Mouse (Mus musculus) limb, embryonic 10.5 days (tissue): Measurements from ENCODE around the gene Nutm1. TPM values are rescaled to one million over a fixed set of nuclear protein-coding genes. Genes with fewer than 3 reads are reported as not detected.

Source experiments
- DNase-seq: peaks from one replicate; pipeline ENCODE4 v3.0.0-alpha.2; 2017; ENCODE audit warnings: low spot score
- H3K27ac ChIP-seq: fragments of 300-500 bp; sonication (generic); 2 replicates; pipeline ENCODE4 v1.5.1; 2016; ENCODE audit warnings: mild to moderate bottlenecking
- H3K27me3 ChIP-seq: fragments of 300-500 bp; sonication (generic); 2 replicates; pipeline ENCODE4 v1.6.1; 2016; ENCODE audit warnings: low read depth, mild to moderate bottlenecking; ENCODE audit not compliant: poor library complexity, severe bottlenecking
- H3K36me3 ChIP-seq: fragments of 300-500 bp; sonication (generic); 2 replicates; pipeline ENCODE4 v1.6.1; 2016; ENCODE audit warnings: mild to moderate bottlenecking, moderate library complexity
- H3K4me1 ChIP-seq: fragments of 300-500 bp; sonication (generic); 2 replicates; pipeline ENCODE4 v1.6.1; 2016
- H3K4me3 ChIP-seq: fragments of 300-500 bp; sonication (generic); 2 replicates; pipeline ENCODE4 v1.5.1; 2016; ENCODE audit warnings: mild to moderate bottlenecking, moderate library complexity
- H3K9me3 ChIP-seq: fragments of 300-500 bp; sonication (generic); replicated peaks from 2 replicates; pipeline ENCODE4 v1.6.1; 2016; ENCODE audit warnings: mild to moderate bottlenecking
- WGBS: fragments of 180-500 bp; shearing (Covaris S2); methylation state at CpG from one replicate; pipeline ENCODE4 v1.1.7; 2016; 5-methylcytosine and 5-hydroxymethylcytosine counted together
- polyA plus RNA-seq: library from polyadenylated mRNA; unstranded; fragments of >200 nt; fragmentation: Nextera tagmentation; extraction: Ambion mirVana; gene quantifications from 2 replicates; pipeline ENCODE4 v1.2.1, GENCODE M21; 2016

Nutm1 gene
- polyA plus RNA-seq, 1 experiment from 2014 or later: 0.04 TPM

GRCm38 (mm10) chr2:112215977-112216376 is 43.1 kb downstream of the Nutm1 start:
- Histone ChIP-seq H3K4me3 (no peak overlapping the region), H3K4me1 (no peaks in the 10 kb centered on the region), H3K27ac (no peak overlapping the region), H3K9me3 (no peaks in the 10 kb centered on the region), H3K36me3 (no peaks in the 10 kb centered on the region), H3K27me3 (no peaks in the 10 kb centered on the region)
- 13% methylated on average over 1 of the region's 1 CpGs for WGBS
- DNase-seq: no peak

- no peaks in the 10 kb centered on the region for H3K9me3 ChIP-seq
- DNase-seq: no peak
- no peaks in the 10 kb centered on the region for H3K27me3 ChIP-seq
- no peaks in the 10 kb centered on the region for H3K36me3 ChIP-seq
- WGBS: 95% methylated on average over 2 of the region's 2 CpGs
- H3K27ac ChIP-seq: no peak overlapping the region
- no peaks in the 10 kb centered on the region for H3K4me1 ChIP-seq
- no peak overlapping the region for H3K4me3 ChIP-seq
Measured at GRCm38 (mm10) chr2:112210699-112211098, 48.4 kb downstream of the Nutm1 start.

GRCm38 (mm10) chr2:112210142-112210541 is 48.9 kb downstream of the Nutm1 start:
- no peaks in the 10 kb centered on the region for H3K36me3 ChIP-seq
- DNase-seq: no peak
- no peaks in the 10 kb centered on the region for H3K27me3 ChIP-seq
- H3K27ac ChIP-seq: no peak overlapping the region
- WGBS: 91% methylated on average over 6 of the region's 6 CpGs
- H3K4me3 ChIP-seq: no peak overlapping the region
- no peaks in the 10 kb centered on the region for H3K9me3 ChIP-seq
- H3K4me1 ChIP-seq: no peaks in the 10 kb centered on the region

GRCm38 (mm10) chr2:112203056-112203455 is 56.0 kb downstream of the Nutm1 start:
- H3K27me3 ChIP-seq: no peaks in the 10 kb centered on the region
- H3K27ac ChIP-seq: no peak overlapping the region

More at GRCm38 (mm10) chr2:112203056-112203455, 56.0 kb downstream of the Nutm1 start:
- H3K4me3 ChIP-seq: no peak overlapping the region
- no peaks in the 10 kb centered on the region for H3K36me3 ChIP-seq
- no peak for DNase-seq
- WGBS: 84% methylated on average over 6 of the region's 6 CpGs
- H3K9me3 ChIP-seq: no peaks in the 10 kb centered on the region
- H3K4me1 ChIP-seq: no peaks in the 10 kb centered on the region

Other genes starting within 250 kb of the Nutm1 start
- not detected in 2 replicates for gene Olfr1310, start 246.6 kb downstream of the Nutm1 start, polyA plus RNA-seq
- not detected in 2 replicates for gene Olfr1311, start 234.9 kb downstream of the Nutm1 start, polyA plus RNA-seq
- gene Olfr1312, start 209.1 kb downstream of the Nutm1 start, polyA plus RNA-seq: not detected in 2 replicates
- not detected in 2 replicates for gene Olfr1313, start 181.4 kb downstream of the Nutm1 start, polyA plus RNA-seq
- not detected in 2 replicates for gene Olfr1314, start 162.5 kb downstream of the Nutm1 start, polyA plus RNA-seq
- not detected in 2 replicates for gene Olfr1315-ps1, start 143.9 kb downstream of the Nutm1 start, polyA plus RNA-seq
- not detected in 2 replicates for gene Olfr1316, start 124.3 kb downstream of the Nutm1 start, polyA plus RNA-seq
- not detected in 2 replicates for gene Olfr1317, start 119.0 kb downstream of the Nutm1 start, polyA plus RNA-seq
- not detected in 2 replicates for gene Olfr1318, start 105.1 kb downstream of the Nutm1 start, polyA plus RNA-seq
- 15.0 and 18.0 TPM in 2 replicates for gene Lpcat4, start 19.8 kb downstream of the Nutm1 start, polyA plus RNA-seq
- 188 and 253 TPM in 2 replicates for gene Nop10, start 2.6 kb upstream of the Nutm1 start, polyA plus RNA-seq
- gene Slc12a6, start 6.5 kb upstream of the Nutm1 start, polyA plus RNA-seq: 5.0 and 7.4 TPM in 2 replicates
- gene Gm21985, start 7.0 kb upstream of the Nutm1 start, polyA plus RNA-seq: not detected in 2 replicates
- 117 and 127 TPM in 2 replicates for gene Emc4, start 108.7 kb upstream of the Nutm1 start, polyA plus RNA-seq
- gene Katnbl1, start 119.9 kb upstream of the Nutm1 start, polyA plus RNA-seq: 37.5 and 44.4 TPM in 2 replicates
- 10.2 and 10.9 TPM in 2 replicates for gene Emc7, start 195.7 kb upstream of the Nutm1 start, polyA plus RNA-seq
- gene Chrm5, start 221.5 kb upstream of the Nutm1 start, polyA plus RNA-seq: not detected in 2 replicates
- gene Aven, start 233.7 kb upstream of the Nutm1 start, polyA plus RNA-seq: 10.0 and 11.6 TPM in 2 replicates